Mouse (Mus musculus) CH12.LX (cell line): ENCODE results near the gene Gm20671. TPM values are rescaled to one million over a fixed set of nuclear protein-coding genes. Genes with fewer than 3 reads are reported as not detected.
"Not testable (repeated sequence)": the region's sequence is repeated elsewhere in the genome, so short reads cannot be mapped to it uniquely, and the experiment has no call there.

Experiments used
- DNase-seq: peaks from one replicate; pipeline ENCODE4 v3.0.0-alpha.2; 2013; ENCODE audit errors: extremely low read depth
- H3K27ac ChIP-seq: 2 replicates; pipeline ENCODE4 v1.5.1; 2012; ENCODE audit warnings: low read depth, mild to moderate bottlenecking, control low read depth, moderate library complexity; ENCODE audit not compliant: insufficient read depth
- H3K27me3 ChIP-seq: replicated peaks from 2 replicates; pipeline ENCODE3; 2012; ENCODE audit warnings: inconsistent platforms
- H3K36me3 ChIP-seq, 2 experiments: replicated peaks in 1 of 2; 2 replicates each; pipeline versions ENCODE3 to v1.6.1; 2012; ENCODE audit warnings: inconsistent platforms in 1 of 2, low read length in 1 of 2, mild to moderate bottlenecking in 1 of 2, mixed read lengths in 1 of 2, moderate library complexity in 1 of 2; ENCODE audit not compliant: control insufficient read depth in 1 of 2, insufficient read depth in 1 of 2
- H3K4me1 ChIP-seq, 2 experiments: 2 replicates each; pipeline ENCODE4 v1.6.1; 2012; ENCODE audit warnings: inconsistent platforms in 1 of 2, moderate library complexity in 1 of 2; ENCODE audit not compliant: insufficient read depth in 2 of 2, control insufficient read depth in 1 of 2
- H3K4me2 ChIP-seq: 2 replicates; pipeline ENCODE4 v1.6.1; 2012; ENCODE audit warnings: low read depth, mild to moderate bottlenecking, control low read depth; ENCODE audit not compliant: poor library complexity, insufficient read depth, severe bottlenecking
- H3K4me3 ChIP-seq, 3 experiments: fragments of 150-350 bp in 1 of 3; sonication (generic) in 1 of 3; replicated peaks in 1 of 3; 2 replicates each; pipeline versions ENCODE3 to v1.5.1; 2011 to 2012; ENCODE audit warnings: low read depth in 2 of 3, low read length in 2 of 3, mild to moderate bottlenecking in 2 of 3, moderate library complexity in 2 of 3, control low read depth in 1 of 3, improper control_type of control experiment in 1 of 3, inconsistent platforms in 1 of 3, mixed read lengths in 1 of 3; ENCODE audit not compliant: poor library complexity in 1 of 3
- H3K79me2 ChIP-seq: replicated peaks from 2 replicates; pipeline ENCODE4 v1.6.1; 2012; ENCODE audit warnings: mild to moderate bottlenecking, moderate library complexity; ENCODE audit not compliant: control insufficient read depth, poor library complexity, insufficient read depth, severe bottlenecking; ENCODE audit errors: extremely low read depth
- H3K9ac ChIP-seq: 2 replicates; pipeline ENCODE4 v1.6.1; 2012; ENCODE audit warnings: low read depth, mild to moderate bottlenecking, control low read depth, moderate library complexity; ENCODE audit not compliant: insufficient read depth
- H3K9me3 ChIP-seq: replicated peaks from 2 replicates; pipeline ENCODE3; 2012; ENCODE audit warnings: low read length, inconsistent platforms, mixed read lengths
- E2F4 ChIP-seq: IDR thresholded peaks from 2 replicates; pipeline ENCODE4 v1.6.1; 2011; ENCODE audit warnings: low read depth, low read length, improper control_type of control experiment; ENCODE audit not compliant: insufficient replicate concordance
- ELF1 ChIP-seq: IDR thresholded peaks from 2 replicates; pipeline ENCODE4 v1.6.1; 2014; ENCODE audit warnings: low read depth, mild to moderate bottlenecking, inconsistent platforms, low read length, improper control_type of control experiment
- EP300 ChIP-seq: IDR thresholded peaks from 2 replicates; pipeline ENCODE4 v1.6.1; 2011; ENCODE audit warnings: low read length, improper control_type of control experiment
- ETS1 ChIP-seq: conservative IDR thresholded peaks from 2 replicates; pipeline ENCODE4 v1.6.1; 2012; ENCODE audit warnings: low read depth, mild to moderate bottlenecking, inconsistent platforms, low read length, improper control_type of control experiment, moderate library complexity
- GABPA ChIP-seq: IDR thresholded peaks from 2 replicates; pipeline ENCODE4 v1.6.1; 2012; ENCODE audit warnings: low read depth, low read length, improper control_type of control experiment, inconsistent platforms; ENCODE audit not compliant: insufficient replicate concordance
- HCFC1 ChIP-seq: IDR thresholded peaks from 2 replicates; pipeline ENCODE4 v1.6.1; 2012; ENCODE audit warnings: low read depth, mild to moderate bottlenecking, inconsistent platforms, low read length, improper control_type of control experiment
- IRF4 ChIP-seq: IDR thresholded peaks from 2 replicates; pipeline ENCODE4 v1.6.1; 2014; ENCODE audit warnings: low read depth, mild to moderate bottlenecking, inconsistent platforms, low read length, improper control_type of control experiment
- MAX ChIP-seq: IDR thresholded peaks from 2 replicates; pipeline ENCODE4 v1.6.1; 2011; ENCODE audit warnings: low read length, improper control_type of control experiment
- MAZ ChIP-seq: IDR thresholded peaks from 2 replicates; pipeline ENCODE4 v1.6.1; 2012; ENCODE audit warnings: low read depth, mild to moderate bottlenecking, inconsistent platforms, low read length, improper control_type of control experiment, moderate library complexity
- MEF2A ChIP-seq: IDR thresholded peaks from 2 replicates; pipeline ENCODE4 v1.6.1; 2014; ENCODE audit warnings: low read depth, mild to moderate bottlenecking, inconsistent platforms, low read length, improper control_type of control experiment, borderline replicate concordance
- MXI1 ChIP-seq: IDR thresholded peaks from 2 replicates; pipeline ENCODE4 v1.6.1; 2011; ENCODE audit warnings: mild to moderate bottlenecking, low read depth, low read length, improper control_type of control experiment
- MYC ChIP-seq: IDR thresholded peaks from 2 replicates; pipeline ENCODE4 v1.6.1; 2011; ENCODE audit warnings: low read depth, mild to moderate bottlenecking, improper control_type of control experiment, low read length
- NRF1 ChIP-seq: IDR thresholded peaks from 2 replicates; pipeline ENCODE4 v1.6.1; 2014; ENCODE audit warnings: low read depth, mild to moderate bottlenecking, inconsistent platforms, low read length, improper control_type of control experiment, moderate library complexity
- PAX5 ChIP-seq: IDR thresholded peaks from 2 replicates; pipeline ENCODE4 v1.6.1; 2012; ENCODE audit warnings: low read length, inconsistent platforms, mixed read lengths
- RAD21 ChIP-seq: IDR thresholded peaks from 2 replicates; pipeline ENCODE4 v1.6.1; 2011; ENCODE audit warnings: low read depth, mild to moderate bottlenecking, low read length, improper control_type of control experiment, moderate library complexity
- RCOR1 ChIP-seq: conservative IDR thresholded peaks from 2 replicates; pipeline ENCODE4 v1.6.1; 2012; ENCODE audit warnings: low read depth, mild to moderate bottlenecking, inconsistent platforms, low read length, improper control_type of control experiment
- SIN3A ChIP-seq: IDR thresholded peaks from 2 replicates; pipeline ENCODE4 v1.6.1; 2012; ENCODE audit warnings: low read length, improper control_type of control experiment, inconsistent platforms
- SMC3 ChIP-seq: IDR thresholded peaks from 2 replicates; pipeline ENCODE4 v1.6.1; 2011; ENCODE audit warnings: low read depth, low read length, improper control_type of control experiment
- TCF12 ChIP-seq: IDR thresholded peaks from 2 replicates; pipeline ENCODE4 v1.6.1; 2014; ENCODE audit warnings: low read depth, mild to moderate bottlenecking, inconsistent platforms, low read length, improper control_type of control experiment
- USF1 ChIP-seq: IDR thresholded peaks from 2 replicates; pipeline ENCODE4 v1.6.1; 2014; ENCODE audit warnings: low read depth, mild to moderate bottlenecking, inconsistent platforms, low read length, improper control_type of control experiment
- ZKSCAN1 ChIP-seq: IDR thresholded peaks from 2 replicates; pipeline ENCODE4 v1.6.1; 2012; ENCODE audit warnings: low read depth, inconsistent platforms, low read length, improper control_type of control experiment, borderline replicate concordance
- ZMIZ1 ChIP-seq: IDR thresholded peaks from 2 replicates; pipeline ENCODE4 v1.6.1; 2012; ENCODE audit warnings: low read depth, mild to moderate bottlenecking, inconsistent platforms, low read length, improper control_type of control experiment
- ZNF384 ChIP-seq: IDR thresholded peaks from 2 replicates; pipeline ENCODE4 v1.6.1; 2012; ENCODE audit warnings: low read depth, low read length, improper control_type of control experiment, inconsistent platforms
- dilution Hi-C: fragments of 300-500 bp; cut with MboI; formaldehyde crosslinking; loops from 2 replicates; pipeline ENCODE4 v1.14.3; 2020; ENCODE audit warnings: low sequenced_read_pairs; ENCODE audit not compliant: extremely low pct_unique_long_range_greater_than_20kb, extremely low pct_ligation_motif_present
- in situ Hi-C: fragments of 300-500 bp; cut with MboI; formaldehyde crosslinking; loops from 3 replicates; pipeline ENCODE4 v1.14.3; 2019; ENCODE audit warnings: low sequenced_read_pairs, low pct_ligation_motif_present, low pct_unique_long_range_greater_than_20kb, mixed read lengths
- polyA plus RNA-seq: library from polyadenylated mRNA; unstranded; fragments of >175 nt; gene quantifications from 2 replicates; pipeline ENCODE4 v1.2.1, GENCODE M21; 2012; ENCODE audit warnings: low read depth; ENCODE audit not compliant: insufficient read length
- total RNA-seq, 2 experiments: library from RNA; depleted of rRNA; stranded (reverse); fragments of 300-350 nt in 1 of 2; fragments of >200 nt in 1 of 2; gene quantifications; 2 replicates each; pipeline ENCODE4 v1.2.3; 2012 to 2014

Gene Gm20671
- total and polyA plus RNA-seq, 3 experiments: 0.81 TPM; not detected in 2

DNA sequence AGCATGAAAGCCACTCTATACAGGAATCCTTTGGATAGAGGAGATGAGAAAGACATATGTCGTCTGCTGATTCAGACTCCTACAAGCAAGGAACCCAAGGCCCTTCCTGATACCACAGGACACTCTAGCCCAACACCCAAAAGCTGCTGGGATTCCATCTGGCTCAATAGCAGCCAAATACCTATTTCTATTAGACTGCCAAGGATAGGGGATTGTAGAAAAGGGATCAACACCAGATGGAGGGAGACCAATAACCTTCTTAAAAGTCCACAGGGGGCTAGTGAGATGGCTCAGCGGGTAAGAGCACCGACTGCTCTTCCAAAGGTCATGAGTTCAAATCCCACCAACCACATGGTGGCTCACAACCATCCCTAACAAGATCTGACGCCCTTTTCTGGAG lies 11.5 kb downstream of the Gm20671 start:
- TF ChIP-seq IRF4: no peak
- no peak for TF ChIP-seq MAX
- no peak for TF ChIP-seq SMC3
- no peak for TF ChIP-seq NRF1
- no peak for TF ChIP-seq ZMIZ1
- TF ChIP-seq USF1: no peak

GRCm38 (mm10) chr5:32786454-32786853 lies 40.5 kb downstream of the Gm20671 start:
- H3K9me3 ChIP-seq, DNase-seq: not testable (repeated sequence)
- peak; percentile 63; the same call in 1 of the 2 replicates for TF ChIP-seq ZNF384
- TF ChIP-seq, all 38 proteins: peak for 1; not testable (repeated sequence) for 37
- peak overlapping the region; percentile 72; the same call in 1 of the 2 replicates for H3K4me2 ChIP-seq
- H3K4me3 ChIP-seq, H3K27ac ChIP-seq, H3K27me3 ChIP-seq, in situ Hi-C loops, H3K9ac ChIP-seq, dilution Hi-C loops: not testable (repeated sequence)
- peaks cover 12% of the 10 kb centered on the region; the same call in 1 of the 2 replicates for H3K79me2 ChIP-seq
- H3K4me1 ChIP-seq: peaks cover 3 to 25% of the 10 kb centered on the region in 2 experiments; a peak in 3 of 4 replicates
- peaks cover 22 to 54% of the 10 kb centered on the region in 2 experiments for H3K36me3 ChIP-seq

More for the DNA sequence above, 11.5 kb downstream of the Gm20671 start:
- DNase-seq: no peak
- peaks cover 50 to 79% of the 10 kb centered on the region in 2 experiments for H3K36me3 ChIP-seq
- no peak overlapping the region for H3K9ac ChIP-seq
- H3K4me3 ChIP-seq: no peak overlapping the region
- H3K4me1 ChIP-seq: no peaks in the 10 kb centered on the region
- H3K9me3 ChIP-seq: no peaks in the 10 kb centered on the region
- dilution Hi-C loops: no loop called here
- peaks cover 2% of the 10 kb centered on the region; the same call in 1 of the 2 replicates for H3K79me2 ChIP-seq
- in situ Hi-C loops: no loop called here
- no peaks in the 10 kb centered on the region for H3K27me3 ChIP-seq
- no peak overlapping the region for H3K27ac ChIP-seq
- H3K4me2 ChIP-seq: no peak overlapping the region

DNA sequence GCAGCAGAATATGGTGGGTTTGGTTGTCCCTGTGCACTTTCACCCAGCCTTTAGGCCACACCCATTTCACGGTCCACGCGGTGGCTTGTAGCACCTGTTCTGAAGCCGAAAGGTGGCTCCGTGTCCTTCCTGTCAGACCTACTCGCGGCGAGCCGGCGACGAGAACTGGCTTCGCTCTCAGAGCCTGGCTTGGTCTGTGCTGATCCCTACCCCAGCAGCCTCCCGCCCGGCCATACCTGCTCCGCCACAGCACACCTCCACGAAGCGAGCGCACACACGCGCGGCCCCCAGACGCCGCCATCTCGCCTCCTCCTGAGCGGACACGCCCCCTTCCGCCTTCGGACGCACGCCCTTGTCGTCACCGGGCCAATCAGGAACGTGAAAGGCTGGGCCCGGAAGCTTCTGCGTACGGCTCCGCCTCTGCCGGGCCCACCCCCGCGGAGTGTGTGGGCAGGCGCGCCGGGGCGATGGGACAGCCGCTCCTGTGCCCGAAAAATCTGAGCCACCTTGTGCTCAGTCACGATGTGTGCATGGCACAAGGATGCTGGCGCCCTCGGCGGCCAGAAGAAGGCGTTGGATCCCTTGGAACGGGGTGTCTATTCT lies 41.5 kb downstream of the Gm20671 start, which contains the start of gene Pisd:
Gene Pisd, minus strand, starts transcription at position 334 of the 603 bp plus-strand sequence.
- Histone ChIP-seq H3K27ac (no peak within 1 kb of the TSS; the same call in 1 of the 2 replicates), H3K79me2 (peaks cover 12% of the 10 kb centered on the region; the same call in 1 of the 2 replicates), H3K4me2 (peak within 1 kb of the TSS; percentile 86; the same call in 1 of the 2 replicates), H3K9ac (peak within 1 kb of the TSS; percentile 74), H3K36me3 (peaks cover 17 to 52% of the 10 kb centered on the region in 2 experiments), H3K4me3 (peak within 1 kb of the TSS; percentile 85 to 94 (median 91)), H3K4me1 (peaks cover 3 to 28% of the 10 kb centered on the region in 2 experiments; a peak in 3 of 4 replicates), H3K9me3 (no peaks in the 10 kb centered on the region), H3K27me3 (no peaks in the 10 kb centered on the region)
- in situ Hi-C loops (no loop called here), dilution Hi-C loops (no loop called here)
- peak; percentile 95 for DNase-seq
- TF ChIP-seq ZKSCAN1 (no peak), GABPA (no peak), SIN3A (peak; percentile 82), NRF1 (peak; percentile 77), MYC (peak; percentile 88), HCFC1 (peak; percentile 71), PAX5 (no peak), EP300 (no peak), ZNF384 (no peak), ELF1 (peak; percentile 95), MAX (peak; percentile 63; the same call in 1 of the 2 replicates), MXI1 (peak; percentile 96), MAZ (0 out of 2 replicates have a peak, but pooled peaks have one; percentile 64), TCF12 (peak; percentile 76; the same call in 1 of the 2 replicates), SMC3 (no peak; the same call in 1 of the 2 replicates), MEF2A (0 out of 2 replicates have a peak, but pooled peaks have one; percentile 22), ETS1 (no peak), E2F4 (no peak), RCOR1 (no peak), RAD21 (no peak; the same call in 1 of the 2 replicates)
